Mouse (Mus musculus): ENCODE data around the gene Wnt9a. TPM values are rescaled to one million over a fixed set of nuclear protein-coding genes. Genes with fewer than 3 reads are reported as not detected.

Wnt9a gene
- 2.5 TPM in 2 replicates for polyA plus RNA-seq (2014; fragmentation: Nextera tagmentation; extraction: Ambion mirVana)

- peak within 1 kb of the TSS; percentile 37 for H3K9ac ChIP-seq (ENCODE audit: low read length)
- peak within 1 kb of the TSS; percentile 66 for H3K4me2 ChIP-seq (ENCODE audit: low read length)
- H3K9me3 ChIP-seq (ENCODE audit: control insufficient read depth, low read length): no peaks in the 10 kb centered on the region
- ATAC-seq (replicated peaks; ENCODE audit: low FRiP score, low TSS enrichment, low read depth) (peak; percentile 75), DNase-seq (ENCODE audit: low spot score) (peak; percentile 77)
- peak within 1 kb of the TSS; percentile 46 for H3K4me3 ChIP-seq (ENCODE audit: low read depth, low read length)
- no peak within 1 kb of the TSS for H3K27ac ChIP-seq (ENCODE audit: low read depth)
- H3K27me3 ChIP-seq (replicated peaks; ENCODE audit: control insufficient read depth, insufficient read depth, low read length): peaks cover 46% of the 10 kb centered on the region
- H3K4me1 ChIP-seq (replicated peaks; ENCODE audit: control insufficient read depth, insufficient read depth, low read length): peaks cover 35% of the 10 kb centered on the region
- H3K36me3 ChIP-seq (ENCODE audit: control insufficient read depth, insufficient read depth, low read length): no peaks in the 10 kb centered on the region
- under 1% methylated on average over 122 of the region's 128 CpGs for WGBS
Measured at GRCm38 (mm10) chr11:59306461-59307421, at the start of gene Wnt9a. Wnt9a (plus strand) TSS chr11:59306928.

DNA sequence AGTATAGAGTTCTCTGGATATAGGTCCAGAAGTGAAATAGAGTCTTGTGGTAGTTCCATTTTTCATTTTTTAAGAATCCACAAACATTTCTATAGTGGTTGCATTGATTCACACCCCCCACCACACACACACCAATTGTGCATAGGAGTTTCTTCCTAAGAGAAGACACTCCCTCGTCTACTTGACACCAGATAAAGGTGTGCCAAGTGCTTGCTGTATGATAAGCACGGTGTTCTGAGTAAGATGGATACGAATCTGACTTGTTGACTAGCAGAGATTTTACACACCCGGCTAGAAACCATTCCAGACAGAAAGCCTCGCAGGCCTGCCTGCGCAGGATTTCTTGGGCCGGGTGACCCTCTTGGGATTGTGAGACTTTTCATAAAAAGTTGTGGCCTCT, 47.1 kb upstream of the Wnt9a start:
- Histone ChIP-seq H3K4me2 (ENCODE audit: low read length) (no peak overlapping the region), H3K9me3 (ENCODE audit: control insufficient read depth, low read length) (no peaks in the 10 kb centered on the region), H3K27me3 (replicated peaks; ENCODE audit: control insufficient read depth, insufficient read depth, low read length) (peaks cover 26% of the 10 kb centered on the region), H3K9ac (ENCODE audit: low read length) (no peak overlapping the region), H3K36me3 (ENCODE audit: control insufficient read depth, insufficient read depth, low read length) (no peaks in the 10 kb centered on the region), H3K4me3 (ENCODE audit: low read depth, low read length) (no peak overlapping the region), H3K4me1 (replicated peaks; ENCODE audit: control insufficient read depth, insufficient read depth, low read length) (peaks cover 9% of the 10 kb centered on the region; the same call in 1 of the 2 replicates), H3K27ac (ENCODE audit: low read depth) (no peak overlapping the region)
- WGBS: 76% methylated on average over 7 of the region's 7 CpGs
- ATAC-seq (replicated peaks; ENCODE audit: low FRiP score, low TSS enrichment, low read depth) (no peak), DNase-seq (ENCODE audit: low spot score) (no peak)

GRCm38 (mm10) chr11:59260706-59261493, 45.8 kb upstream of the Wnt9a start:
- Histone ChIP-seq H3K36me3 (ENCODE audit: control insufficient read depth, insufficient read depth, low read length) (no peaks in the 10 kb centered on the region), H3K4me2 (ENCODE audit: low read length) (no peak overlapping the region), H3K27ac (ENCODE audit: low read depth) (no peak overlapping the region), H3K4me3 (ENCODE audit: low read depth, low read length) (no peak overlapping the region), H3K4me1 (replicated peaks; ENCODE audit: control insufficient read depth, insufficient read depth, low read length) (peaks cover 9% of the 10 kb centered on the region; the same call in 1 of the 2 replicates), H3K9ac (ENCODE audit: low read length) (no peak overlapping the region), H3K27me3 (replicated peaks; ENCODE audit: control insufficient read depth, insufficient read depth, low read length) (peaks cover 39% of the 10 kb centered on the region), H3K9me3 (ENCODE audit: control insufficient read depth, low read length) (no peaks in the 10 kb centered on the region)
- DNase-seq (ENCODE audit: low spot score) (no peak), ATAC-seq (replicated peaks; ENCODE audit: low FRiP score, low TSS enrichment, low read depth) (no peak)
- 66% methylated on average over 10 of the region's 10 CpGs for WGBS

DNA sequence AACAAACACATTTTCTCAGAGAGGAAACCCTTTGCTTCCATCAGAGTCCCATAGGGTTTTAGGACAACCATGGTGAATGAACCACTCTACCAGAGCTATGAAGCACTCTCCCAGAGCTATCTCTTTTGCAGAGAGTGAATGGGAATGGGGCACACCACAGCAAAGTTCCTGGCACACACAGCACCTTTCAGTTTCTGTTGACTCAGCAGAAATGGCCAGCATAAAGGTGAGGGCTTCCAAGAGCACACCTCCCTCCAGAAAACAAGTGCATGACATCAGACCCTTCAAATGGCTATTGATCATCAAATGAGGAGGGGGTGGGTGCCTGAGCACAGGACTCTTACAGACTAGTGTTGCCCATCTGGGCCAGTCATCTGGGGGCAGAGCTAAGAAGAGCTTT, 44.4 kb upstream of the Wnt9a start:
- ATAC-seq (replicated peaks; ENCODE audit: low FRiP score, low TSS enrichment, low read depth): no peak
- Histone ChIP-seq H3K4me3 (ENCODE audit: low read depth, low read length) (no peak overlapping the region), H3K27ac (ENCODE audit: low read depth) (no peak overlapping the region), H3K36me3 (ENCODE audit: control insufficient read depth, insufficient read depth, low read length) (no peaks in the 10 kb centered on the region), H3K27me3 (replicated peaks; ENCODE audit: control insufficient read depth, insufficient read depth, low read length) (peaks cover 48% of the 10 kb centered on the region), H3K4me1 (replicated peaks; ENCODE audit: control insufficient read depth, insufficient read depth, low read length) (peaks cover 9% of the 10 kb centered on the region; the same call in 1 of the 2 replicates), H3K4me2 (ENCODE audit: low read length) (no peak overlapping the region), H3K9ac (ENCODE audit: low read length) (no peak overlapping the region), H3K9me3 (ENCODE audit: control insufficient read depth, low read length) (no peaks in the 10 kb centered on the region)
- DNase-seq (ENCODE audit: low spot score): no peak

DNA sequence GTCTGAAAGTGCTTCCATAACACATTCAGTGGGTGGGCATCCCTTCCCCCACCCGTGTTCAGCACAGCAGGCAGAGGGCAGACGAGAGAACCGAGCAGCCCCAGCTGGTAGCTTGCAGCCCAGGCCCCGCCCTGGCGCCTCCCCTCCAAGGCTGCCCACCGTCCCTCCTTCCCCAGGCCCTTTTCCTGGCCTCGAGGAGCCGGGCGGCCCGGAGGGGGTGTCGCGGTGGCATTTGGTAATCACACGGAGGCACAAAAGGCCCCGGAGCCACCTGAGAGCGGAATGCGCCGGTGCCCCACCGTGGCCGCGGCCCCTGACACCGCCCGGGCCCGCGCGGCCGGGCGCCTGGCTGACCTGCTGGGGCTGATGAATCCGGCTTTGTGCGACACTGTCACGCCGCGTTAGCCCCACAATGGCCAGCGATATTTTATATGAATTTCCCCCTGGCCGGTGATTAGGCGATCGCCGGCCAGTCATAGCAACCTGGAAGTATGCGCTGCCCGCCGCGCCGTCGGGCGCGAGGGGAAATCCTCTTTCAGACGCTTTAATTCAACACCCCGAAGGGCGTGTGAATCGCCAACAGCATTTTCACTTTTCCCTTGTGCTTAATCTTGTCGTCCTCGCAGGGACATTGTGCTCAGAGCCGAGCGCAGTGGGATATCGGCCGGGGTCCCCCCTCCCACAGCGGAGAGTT, 42.7 kb upstream of the Wnt9a start:
- H3K4me2 ChIP-seq (ENCODE audit: low read length): peak overlapping the region; percentile 93
- H3K4me1 ChIP-seq (replicated peaks; ENCODE audit: control insufficient read depth, insufficient read depth, low read length): peaks cover 9% of the 10 kb centered on the region; the same call in 1 of the 2 replicates
- no peak overlapping the region for H3K27ac ChIP-seq (ENCODE audit: low read depth)
- H3K4me3 ChIP-seq (ENCODE audit: low read depth, low read length): peak overlapping the region; percentile 48
- peak overlapping the region; percentile 58 for H3K9ac ChIP-seq (ENCODE audit: low read length)
- DNase-seq (ENCODE audit: low spot score): peak; percentile 69
- peak; percentile 76; the same call in 1 of the 2 replicates for ATAC-seq (replicated peaks; ENCODE audit: low FRiP score, low TSS enrichment, low read depth)
- under 1% methylated on average over 56 of the region's 56 CpGs for WGBS
- H3K27me3 ChIP-seq (replicated peaks; ENCODE audit: control insufficient read depth, insufficient read depth, low read length): peaks cover 48% of the 10 kb centered on the region
- H3K9me3 ChIP-seq (ENCODE audit: control insufficient read depth, low read length): no peaks in the 10 kb centered on the region
- no peaks in the 10 kb centered on the region for H3K36me3 ChIP-seq (ENCODE audit: control insufficient read depth, insufficient read depth, low read length)

GRCm38 (mm10) chr11:59264593-59264992, 42.1 kb upstream of the Wnt9a start:
- 10% methylated on average over 8 of the region's 8 CpGs for WGBS
- Histone ChIP-seq H3K4me3 (ENCODE audit: low read depth, low read length) (peak overlapping the region; percentile 48), H3K27me3 (replicated peaks; ENCODE audit: control insufficient read depth, insufficient read depth, low read length) (peaks cover 48% of the 10 kb centered on the region), H3K27ac (ENCODE audit: low read depth) (no peak overlapping the region), H3K4me2 (ENCODE audit: low read length) (peak overlapping the region; percentile 93), H3K9me3 (ENCODE audit: control insufficient read depth, low read length) (no peaks in the 10 kb centered on the region), H3K4me1 (replicated peaks; ENCODE audit: control insufficient read depth, insufficient read depth, low read length) (peaks cover 9% of the 10 kb centered on the region; the same call in 1 of the 2 replicates), H3K36me3 (ENCODE audit: control insufficient read depth, insufficient read depth, low read length) (no peaks in the 10 kb centered on the region), H3K9ac (ENCODE audit: low read length) (peak overlapping the region; percentile 58)
- ATAC-seq (replicated peaks; ENCODE audit: low FRiP score, low TSS enrichment, low read depth) (no peak), DNase-seq (ENCODE audit: low spot score) (no peak)

DNA sequence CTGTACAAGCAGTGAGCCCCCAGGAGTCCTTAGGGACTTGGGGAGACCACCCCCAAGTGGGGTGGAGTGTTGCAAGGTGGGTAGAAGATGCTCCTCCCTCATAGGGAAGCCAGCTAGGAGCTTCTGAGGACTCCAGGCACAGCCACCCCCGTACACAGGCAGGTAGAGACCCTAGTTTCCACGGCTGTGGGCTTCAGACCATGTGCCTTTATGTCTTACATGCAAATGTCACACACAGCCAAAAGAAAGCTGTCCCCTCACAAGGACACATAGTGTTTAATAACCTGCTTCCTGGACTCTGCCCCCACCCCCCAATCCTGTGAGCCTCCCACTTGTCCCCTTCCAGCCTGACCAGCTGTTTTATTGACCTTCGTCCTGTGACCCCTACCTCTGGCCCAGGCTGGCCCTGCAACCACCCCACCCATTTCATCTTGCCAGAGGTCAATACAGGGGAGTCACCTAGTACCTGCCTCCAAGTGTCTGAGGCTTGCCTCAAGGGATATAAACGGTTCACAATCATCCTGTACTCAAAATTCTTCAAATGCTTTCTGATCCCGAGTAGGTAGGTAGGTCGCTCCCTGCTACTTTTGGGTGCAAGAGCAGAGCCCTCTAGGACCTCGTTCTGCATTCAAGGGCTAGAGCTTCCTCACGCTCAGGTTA, 41.4 kb upstream of the Wnt9a start:
- H3K4me3 ChIP-seq (ENCODE audit: low read depth, low read length): no peak overlapping the region
- H3K9ac ChIP-seq (ENCODE audit: low read length): no peak overlapping the region
- H3K4me1 ChIP-seq (replicated peaks; ENCODE audit: control insufficient read depth, insufficient read depth, low read length): peaks cover 9% of the 10 kb centered on the region; the same call in 1 of the 2 replicates
- H3K27me3 ChIP-seq (replicated peaks; ENCODE audit: control insufficient read depth, insufficient read depth, low read length): peaks cover 48% of the 10 kb centered on the region
- ATAC-seq (replicated peaks; ENCODE audit: low FRiP score, low TSS enrichment, low read depth) (no peak), DNase-seq (ENCODE audit: low spot score) (no peak)
- no peaks in the 10 kb centered on the region for H3K36me3 ChIP-seq (ENCODE audit: control insufficient read depth, insufficient read depth, low read length)
- H3K9me3 ChIP-seq (ENCODE audit: control insufficient read depth, low read length): no peaks in the 10 kb centered on the region
- H3K27ac ChIP-seq (ENCODE audit: low read depth): no peak overlapping the region
- H3K4me2 ChIP-seq (ENCODE audit: low read length): no peak overlapping the region
- WGBS: 61% methylated on average over 8 of the region's 8 CpGs

DNA sequence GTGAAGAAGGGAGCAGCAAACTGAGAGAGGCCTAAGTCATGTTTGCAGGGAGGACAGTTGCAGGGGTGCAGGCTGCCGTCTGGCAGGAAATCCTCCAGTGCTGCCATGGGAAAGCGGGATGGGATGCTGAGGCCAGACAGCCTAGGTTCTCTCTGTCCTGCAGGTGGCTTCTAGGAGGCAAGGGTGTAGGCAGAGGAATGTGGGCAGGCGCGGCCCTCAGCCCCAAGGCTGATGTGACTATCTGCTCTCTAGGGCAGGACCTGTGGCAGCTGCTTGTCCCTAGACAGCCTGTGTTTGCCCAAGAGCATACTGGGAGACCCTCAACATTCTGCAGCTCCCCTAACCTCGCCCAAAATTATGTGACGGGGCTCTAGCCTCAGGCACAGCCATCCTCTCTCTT, 40.0 kb upstream of the Wnt9a start:
- peaks cover 48% of the 10 kb centered on the region for H3K27me3 ChIP-seq (replicated peaks; ENCODE audit: control insufficient read depth, insufficient read depth, low read length)
- H3K4me3 ChIP-seq (ENCODE audit: low read depth, low read length): no peak overlapping the region
- H3K4me1 ChIP-seq (replicated peaks; ENCODE audit: control insufficient read depth, insufficient read depth, low read length): peaks cover 9% of the 10 kb centered on the region; the same call in 1 of the 2 replicates
- no peak for ATAC-seq (replicated peaks; ENCODE audit: low FRiP score, low TSS enrichment, low read depth)
- H3K27ac ChIP-seq (ENCODE audit: low read depth): no peak overlapping the region
- no peaks in the 10 kb centered on the region for H3K9me3 ChIP-seq (ENCODE audit: control insufficient read depth, low read length)
- DNase-seq (ENCODE audit: low spot score): no peak
- H3K4me2 ChIP-seq (ENCODE audit: low read length): no peak overlapping the region
- 23% methylated on average over 6 of the region's 6 CpGs for WGBS
- no peaks in the 10 kb centered on the region for H3K36me3 ChIP-seq (ENCODE audit: control insufficient read depth, insufficient read depth, low read length)
- H3K9ac ChIP-seq (ENCODE audit: low read length): no peak overlapping the region

All from intestine, embryonic 14.5 days (tissue).